Mouse (Mus musculus) gastrocnemius, adult 2 months (tissue): ENCODE data around the gene Gm4064. TPM values are rescaled to one million over a fixed set of nuclear protein-coding genes. Genes with fewer than 3 reads are reported as not detected.
"Not testable (repeated sequence)": the region's sequence is repeated elsewhere in the genome, so short reads cannot be mapped to it uniquely, and the experiment has no call there.

Experiments used
- DNase-seq: peaks from one replicate; pipeline ENCODE4 v3.0.0; 2022
- H3K27ac ChIP-seq: fragments of 200-600 bp; 2 replicates; pipeline ENCODE4 v1.8.1; 2022; ENCODE audit warnings: mild to moderate bottlenecking
- H3K4me3 ChIP-seq: fragments of 200-600 bp; 2 replicates; pipeline ENCODE4 v1.8.1; 2022; ENCODE audit warnings: mild to moderate bottlenecking, moderate library complexity
- intact Hi-C: fragments of 180-260 bp; cut with DNase I; formaldehyde crosslinking; loops from one replicate; pipeline ENCODE4 v1.15.1; 2025
- long read RNA-seq, 2 experiments: library from polyadenylated mRNA; stranded (forward); transcript quantifications; one replicate each; pipeline ENCODE4 v2.0.0; 2021
- total RNA-seq, 2 experiments: library from RNA; stranded (reverse); gene quantifications; 2 replicates each; pipeline ENCODE4 v1.2.3; 2021

Gene Gm4064
- not detected for total RNA-seq
- long read RNA-seq, experiment 1 = 0 reads
- long read RNA-seq, experiment 2 = 0 reads

DNA sequence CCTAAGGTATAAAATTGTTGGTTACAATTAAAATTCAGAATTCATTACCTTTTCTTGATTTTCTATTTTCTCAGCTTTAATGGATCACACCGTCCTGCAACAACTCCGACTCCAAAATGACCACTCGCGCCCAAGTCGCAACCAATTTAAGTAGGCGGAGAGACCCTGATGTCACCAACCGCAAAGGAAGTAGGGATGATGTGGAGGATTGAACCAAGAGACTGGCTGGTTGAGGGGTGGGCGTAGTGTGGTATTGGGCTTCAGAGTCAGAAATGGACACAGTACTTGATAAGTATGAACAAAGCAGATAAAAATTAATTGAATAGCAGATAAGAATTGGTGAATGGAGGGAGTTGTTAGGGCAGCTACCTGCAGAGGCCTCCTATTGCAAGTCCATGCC, at the start of gene Gm4064:
Gene Gm4064 (minus strand): TSS at position 101 of the 400 bp plus-strand sequence.
- intact Hi-C loops, H3K4me3 ChIP-seq, H3K27ac ChIP-seq, DNase-seq: not testable (repeated sequence)

DNA sequence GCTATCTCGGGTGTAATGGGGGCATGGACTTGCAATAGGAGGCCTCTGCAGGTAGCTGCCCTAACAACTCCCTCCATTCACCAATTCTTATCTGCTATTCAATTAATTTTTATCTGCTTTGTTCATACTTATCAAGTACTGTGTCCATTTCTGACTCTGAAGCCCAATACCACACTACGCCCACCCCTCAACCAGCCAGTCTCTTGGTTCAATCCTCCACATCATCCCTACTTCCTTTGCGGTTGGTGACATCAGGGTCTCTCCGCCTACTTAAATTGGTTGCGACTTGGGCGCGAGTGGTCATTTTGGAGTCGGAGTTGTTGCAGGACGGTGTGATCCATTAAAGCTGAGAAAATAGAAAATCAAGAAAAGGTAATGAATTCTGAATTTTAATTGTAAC, 34.4 kb upstream of the Gm4064 start, which contains the start of the genes Rbmy and Gm10256:
Gene Rbmy (plus strand): TSS at position 301 of the 400 bp plus-strand sequence.
Gene Gm10256 (plus strand): TSS at position 320 of the 400 bp plus-strand sequence.
- H3K4me3 ChIP-seq, H3K27ac ChIP-seq, DNase-seq, intact Hi-C loops: not testable (repeated sequence)

Other genes with a start within 250 kb of the Gm4064 start
- gene H2al2c, start 197.1 kb downstream of the Gm4064 start, total RNA-seq = not detected
- gene Sry, start 132.5 kb downstream of the Gm4064 start, total RNA-seq = not detected
- not detected for gene H2al2b, start 75.5 kb downstream of the Gm4064 start, total RNA-seq
- not detected for gene Rbmy, start 34.5 kb upstream of the Gm4064 start, total RNA-seq
- not detected for gene Gm10256, start 34.5 kb upstream of the Gm4064 start, total RNA-seq
- not detected for gene Gm10352, start 104.8 kb upstream of the Gm4064 start, total RNA-seq
- gene Gm29289, start 136.4 kb upstream of the Gm4064 start, total RNA-seq = not detected